Mouse (Mus musculus) cortical plate, adult 2 months (tissue): ENCODE results near the gene Prss30.

ENCODE experiments used
- CTCF ChIP-seq: fragments of 200-500 bp; IDR thresholded peaks from 2 replicates; pipeline ENCODE4 v1.5.1; 2011; ENCODE audit warnings: mild to moderate bottlenecking, control low read depth, low read length; ENCODE audit not compliant: insufficient read depth; ENCODE audit errors: extremely low read depth
- POLR2A ChIP-seq: fragments of 200-500 bp; IDR thresholded peaks from 2 replicates; pipeline ENCODE4 v1.6.1; 2011; ENCODE audit warnings: mild to moderate bottlenecking, low read length, control low read depth; ENCODE audit not compliant: insufficient read depth; ENCODE audit errors: extremely low read depth

- TF ChIP-seq POLR2A, result no peak
- no peak for TF ChIP-seq CTCF
These were observed 12.6 kb upstream of the Prss30 start for GRCm38 (mm10) chr17:23992789-23993553.
